Mouse (Mus musculus) heart, adult 2 months (tissue): ENCODE data around the gene Abcc2. TPM values are rescaled to one million over a fixed set of nuclear protein-coding genes. Genes with fewer than 3 reads are reported as not detected.

Source experiments
- DNase-seq, 2 experiments: peaks; one replicate each; pipeline ENCODE4 v3.0.0; 2021
- H3K27ac ChIP-seq: fragments of 200-600 bp; 2 replicates; pipeline ENCODE4 v1.8.1; 2022
- H3K27me3 ChIP-seq: fragments of 200-500 bp; 2 replicates; pipeline ENCODE4 v1.6.1; 2012; ENCODE audit warnings: mild to moderate bottlenecking, low read length, inconsistent platforms, mixed read lengths; ENCODE audit not compliant: control insufficient read depth, insufficient read depth
- H3K36me3 ChIP-seq: fragments of 200-500 bp; 2 replicates; pipeline ENCODE4 v1.6.1; 2012; ENCODE audit warnings: low read length, inconsistent platforms; ENCODE audit not compliant: control insufficient read depth, insufficient read depth
- H3K4me1 ChIP-seq: fragments of 200-500 bp; 2 replicates; pipeline ENCODE4 v1.6.1; 2011; ENCODE audit warnings: low read length; ENCODE audit not compliant: control insufficient read depth, insufficient read depth
- H3K4me3 ChIP-seq: fragments of 200-600 bp; 2 replicates; pipeline ENCODE4 v1.8.1; 2022
- H3K79me2 ChIP-seq: fragments of 200-500 bp; replicated peaks from 2 replicates; pipeline ENCODE4 v1.6.1; 2012; ENCODE audit warnings: mild to moderate bottlenecking, inconsistent platforms, low read length, moderate library complexity, mixed read lengths; ENCODE audit not compliant: control insufficient read depth, insufficient read depth
- H3K9ac ChIP-seq: fragments of 200-500 bp; 2 replicates; pipeline ENCODE4 v1.6.1; 2012; ENCODE audit warnings: low read depth, mild to moderate bottlenecking, control low read depth, inconsistent platforms, low read length, mixed read lengths
- CTCF ChIP-seq: fragments of 200-600 bp; IDR thresholded peaks from 2 replicates; pipeline ENCODE4 v1.8.1; 2022; ENCODE audit warnings: antibody characterized with exemption, mild to moderate bottlenecking, moderate library complexity
- EP300 ChIP-seq: fragments of 200-500 bp; IDR thresholded peaks from 2 replicates; pipeline ENCODE4 v1.6.1; 2011; ENCODE audit warnings: low read depth, low read length, control low read depth; ENCODE audit not compliant: insufficient read depth
- POLR2A ChIP-seq: fragments of 200-500 bp; IDR thresholded peaks from 2 replicates; pipeline ENCODE4 v1.6.1; 2011; ENCODE audit warnings: mild to moderate bottlenecking, low read depth, low read length, control low read depth; ENCODE audit not compliant: insufficient read depth
- WGBS: fragments of 180-500 bp; shearing (Covaris S2); methylation state at CpG from one replicate; pipeline ENCODE4 v1.1.7; 2018; 5-methylcytosine and 5-hydroxymethylcytosine counted together
- intact Hi-C: fragments of 180-260 bp; cut with DNase I; formaldehyde crosslinking; loops from one replicate; pipeline ENCODE4 v1.15.1; 2025
- polyA plus RNA-seq: library from polyadenylated mRNA; depleted of rRNA; stranded (reverse); fragments of >200 nt; gene quantifications from 2 replicates; pipeline ENCODE4 v1.2.3, GENCODE M21; 2012
- total RNA-seq, 2 experiments: library from RNA; stranded (reverse); gene quantifications; 2 replicates each; pipeline ENCODE4 v1.2.3; 2021

The Abcc2 gene
- total and polyA plus RNA-seq, 3 experiments: 0.06 TPM; not detected in 2

GRCm38 (mm10) chr19:43780391-43780790 lies 1.6 kb upstream of the Abcc2 start:
- Histone ChIP-seq H3K79me2 (no peaks in the 10 kb centered on the region), H3K9ac (no peak overlapping the region), H3K27ac (no peak overlapping the region), H3K27me3 (no peaks in the 10 kb centered on the region), H3K36me3 (no peaks in the 10 kb centered on the region), H3K4me1 (no peaks in the 10 kb centered on the region), H3K4me3 (no peak overlapping the region)
- intact Hi-C loops: no loop called here
- 59% methylated on average over 5 of the region's 5 CpGs for WGBS
- TF ChIP-seq CTCF (no peak), POLR2A (no peak), EP300 (no peak)
- no peak for DNase-seq

DNA sequence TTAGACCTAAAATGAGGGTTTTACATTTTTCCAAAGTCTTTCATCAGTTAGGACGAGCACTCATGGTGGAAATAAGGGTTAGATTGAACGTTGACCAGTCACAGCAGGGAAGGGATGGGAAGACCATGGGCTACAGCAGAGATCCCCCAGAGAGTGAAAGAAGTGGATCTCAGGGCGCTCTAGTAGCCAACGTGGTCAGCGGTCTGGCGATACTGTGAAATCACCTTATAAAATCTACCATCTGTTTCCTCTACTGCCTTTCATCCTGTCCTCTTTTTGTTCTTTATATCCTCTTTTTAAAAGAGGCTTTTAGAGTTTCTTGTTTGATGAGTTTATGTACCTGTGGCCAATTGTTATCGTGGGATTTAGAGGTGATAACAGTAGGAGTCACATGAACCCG lies 2.8 kb downstream of the Abcc2 start:
- H3K9ac ChIP-seq: no peak overlapping the region
- DNase-seq: no peak
- no peak overlapping the region for H3K27ac ChIP-seq
- WGBS: 63% methylated on average over 8 of the region's 8 CpGs
- intact Hi-C loops: no loop called here
- H3K4me3 ChIP-seq: no peak overlapping the region
- H3K36me3 ChIP-seq: no peaks in the 10 kb centered on the region
- no peaks in the 10 kb centered on the region for H3K27me3 ChIP-seq
- no peaks in the 10 kb centered on the region for H3K4me1 ChIP-seq
- H3K79me2 ChIP-seq: no peaks in the 10 kb centered on the region
- TF ChIP-seq CTCF (no peak), EP300 (no peak), POLR2A (no peak)

GRCm38 (mm10) chr19:43786249-43787026 lies 4.4 kb downstream of the Abcc2 start:
- Histone ChIP-seq H3K4me3 (no peak overlapping the region), H3K9ac (no peak overlapping the region), H3K27ac (no peak overlapping the region), H3K79me2 (no peaks in the 10 kb centered on the region), H3K4me1 (no peaks in the 10 kb centered on the region), H3K27me3 (no peaks in the 10 kb centered on the region), H3K36me3 (no peaks in the 10 kb centered on the region)
- TF ChIP-seq CTCF: no peak
- WGBS: 64% methylated on average over 13 of the region's 13 CpGs
- intact Hi-C loops: no loop called here
- DNase-seq: no peak

DNA sequence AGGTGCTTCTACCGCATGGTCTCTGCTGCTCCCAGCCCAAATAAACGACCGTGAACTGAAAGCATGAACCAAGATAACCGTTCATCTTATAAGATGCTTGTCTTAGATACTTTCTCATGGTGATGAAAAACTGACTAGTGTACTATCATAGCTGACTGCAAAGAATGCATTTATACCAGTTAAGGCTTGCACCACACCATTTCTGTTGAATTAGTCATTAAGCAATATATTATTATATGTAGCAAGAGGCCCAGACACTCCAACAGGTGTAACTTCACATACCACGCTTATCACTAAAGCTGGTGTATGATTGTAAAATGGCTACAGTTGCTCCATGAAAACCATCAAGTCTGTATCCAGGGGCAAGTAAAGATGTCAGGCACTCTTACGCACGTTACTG lies 7.8 kb downstream of the Abcc2 start:
- intact Hi-C loops: no loop called here
- H3K27ac ChIP-seq: no peak overlapping the region
- no peaks in the 10 kb centered on the region for H3K79me2 ChIP-seq
- no peaks in the 10 kb centered on the region for H3K36me3 ChIP-seq
- H3K27me3 ChIP-seq: no peaks in the 10 kb centered on the region
- H3K4me3 ChIP-seq: no peak overlapping the region
- DNase-seq: no peak
- TF ChIP-seq POLR2A (no peak), EP300 (no peak), CTCF (no peak)
- no peak overlapping the region for H3K9ac ChIP-seq
- no peaks in the 10 kb centered on the region for H3K4me1 ChIP-seq
- 87% methylated on average over 7 of the region's 7 CpGs for WGBS

DNA sequence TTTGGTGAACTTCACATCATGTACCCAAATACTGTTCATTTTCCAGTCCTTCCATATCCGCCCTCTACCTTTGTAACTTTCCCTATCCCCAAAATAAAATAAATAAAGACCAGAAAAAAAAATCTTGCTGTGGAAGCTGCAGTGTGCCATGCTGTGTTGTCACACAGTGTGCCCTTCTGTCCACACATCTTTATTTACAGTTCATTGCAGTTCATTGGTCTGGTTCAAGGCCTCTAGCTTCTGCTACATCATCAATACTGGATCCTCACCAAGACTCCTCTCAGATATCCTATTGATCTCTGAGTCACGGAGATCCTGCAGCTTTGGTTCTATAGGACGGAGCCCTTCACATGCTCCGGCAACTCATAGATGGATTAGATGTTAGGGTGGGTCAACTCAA lies 10.5 kb downstream of the Abcc2 start:
- no peaks in the 10 kb centered on the region for H3K27me3 ChIP-seq
- H3K79me2 ChIP-seq: no peaks in the 10 kb centered on the region
- no peaks in the 10 kb centered on the region for H3K36me3 ChIP-seq
- no peak for DNase-seq
- TF ChIP-seq POLR2A (no peak), CTCF (no peak), EP300 (no peak)
- 86% methylated on average over 4 of the region's 4 CpGs for WGBS
- H3K4me1 ChIP-seq: no peaks in the 10 kb centered on the region; the same call in 1 of the 2 replicates
- no peak overlapping the region for H3K27ac ChIP-seq
- no peak overlapping the region for H3K9ac ChIP-seq
- no peak overlapping the region for H3K4me3 ChIP-seq
- intact Hi-C loops: no loop called here

- Histone ChIP-seq H3K36me3 (no peaks in the 10 kb centered on the region), H3K27me3 (no peaks in the 10 kb centered on the region), H3K4me3 (no peak overlapping the region), H3K27ac (no peak overlapping the region), H3K79me2 (no peaks in the 10 kb centered on the region), H3K4me1 (no peaks in the 10 kb centered on the region; the same call in 1 of the 2 replicates), H3K9ac (no peak overlapping the region)
- no peak for DNase-seq
- intact Hi-C loops: no loop called here
- TF ChIP-seq POLR2A: no peak
- TF ChIP-seq EP300: no peak
- no peak for TF ChIP-seq CTCF
- 89% methylated on average over 1 of the region's 1 CpGs for WGBS
Measured at GRCm38 (mm10) chr19:43793951-43794350, 12.0 kb downstream of the Abcc2 start.
